Mouse (Mus musculus) adrenal gland, postnatal 14 days (tissue): Measurements from ENCODE around the gene Dnmt1. TPM values are rescaled to one million over a fixed set of nuclear protein-coding genes. Genes with fewer than 3 reads are reported as not detected.

Experiments
- microRNA-seq, 2 experiments: library from miRNA; unstranded; fragments of <30 nt; microRNA quantifications; one replicate each; pipeline ENCODE4 v1.2.0; 2021
- total RNA-seq: library from RNA; stranded (reverse); gene quantifications from 2 replicates; pipeline ENCODE4 v1.2.3, GENCODE M21; 2021

The Dnmt1 gene
- total RNA-seq, 1 experiment from 2014 or later: 58.0 TPM

Small RNA genes within 50 kb of the gene (microRNA-seq; reads per million reads assigned to microRNA genes)
- 0 to 0.38 reads per million in 2 experiments for gene Mir7081

Other genes with a start within 250 kb of the Dnmt1 start
- gene Olfm2, start 213.5 kb downstream of the Dnmt1 start, total RNA-seq: 1.6 and 2.4 TPM in 2 replicates
- 114 and 117 TPM in 2 replicates for gene Col5a3, start 144.8 kb downstream of the Dnmt1 start, total RNA-seq
- gene Rdh8, start 141.4 kb downstream of the Dnmt1 start, total RNA-seq: not detected in 2 replicates
- gene A230050P20Rik, start 91.2 kb downstream of the Dnmt1 start, total RNA-seq: 17.6 and 22.7 TPM in 2 replicates
- 3.4 and 5.3 TPM in 2 replicates for gene Angptl6, start 80.2 kb downstream of the Dnmt1 start, total RNA-seq
- 38.0 and 44.2 TPM in 2 replicates for gene Ppan, start 71.7 kb downstream of the Dnmt1 start, total RNA-seq
- 146 and 155 TPM in 2 replicates for gene Eif3g, start 61.3 kb downstream of the Dnmt1 start, total RNA-seq
- gene S1pr2, start 16.9 kb upstream of the Dnmt1 start, total RNA-seq: 9.1 and 11.0 TPM in 2 replicates
- 135 and 144 TPM in 2 replicates for gene Mrpl4, start 42.9 kb upstream of the Dnmt1 start, total RNA-seq
- gene Icam1, start 56.1 kb upstream of the Dnmt1 start, total RNA-seq: 12.7 and 13.8 TPM in 2 replicates
- 1.2 and 4.1 TPM in 2 replicates for gene Icam4, start 69.5 kb upstream of the Dnmt1 start, total RNA-seq
- 0.74 and 0.90 TPM in 2 replicates for gene Icam5, start 72.2 kb upstream of the Dnmt1 start, total RNA-seq
- not detected in 2 replicates for gene Zglp1, start 107.2 kb upstream of the Dnmt1 start, total RNA-seq
- 0.44 and 0.86 TPM in 2 replicates for gene Gm49373, start 113.2 kb upstream of the Dnmt1 start, total RNA-seq
- 38.8 and 39.9 TPM in 2 replicates for gene Fdx1l, start 113.7 kb upstream of the Dnmt1 start, total RNA-seq
- gene Gm38431, start 132.1 kb upstream of the Dnmt1 start, total RNA-seq: 1.4 and 2.1 TPM in 2 replicates
- gene Raver1, start 132.1 kb upstream of the Dnmt1 start, total RNA-seq: 52.8 and 60.7 TPM in 2 replicates
- gene Tyk2, start 171.4 kb upstream of the Dnmt1 start, total RNA-seq: 12.6 and 17.3 TPM in 2 replicates
- gene Cdc37, start 190.1 kb upstream of the Dnmt1 start, total RNA-seq: 171 and 185 TPM in 2 replicates
- gene Pde4a, start 205.8 kb upstream of the Dnmt1 start, total RNA-seq: 22.4 and 22.9 TPM in 2 replicates